Mouse (Mus musculus) CH12.LX (cell line): ENCODE measurements around the gene Eps8l2. TPM values are rescaled to one million over a fixed set of nuclear protein-coding genes. Genes with fewer than 3 reads are reported as not detected.

Experiments used
- DNase-seq: peaks from one replicate; pipeline ENCODE4 v3.0.0-alpha.2; 2013; ENCODE audit errors: extremely low read depth
- H3K27ac ChIP-seq: 2 replicates; pipeline ENCODE4 v1.5.1; 2012; ENCODE audit warnings: low read depth, mild to moderate bottlenecking, control low read depth, moderate library complexity; ENCODE audit not compliant: insufficient read depth
- H3K27me3 ChIP-seq: replicated peaks from 2 replicates; pipeline ENCODE3; 2012; ENCODE audit warnings: inconsistent platforms
- H3K36me3 ChIP-seq, 2 experiments: replicated peaks in 1 of 2; 2 replicates each; pipeline versions ENCODE3 to v1.6.1; 2012; ENCODE audit warnings: inconsistent platforms in 1 of 2, low read length in 1 of 2, mild to moderate bottlenecking in 1 of 2, mixed read lengths in 1 of 2, moderate library complexity in 1 of 2; ENCODE audit not compliant: control insufficient read depth in 1 of 2, insufficient read depth in 1 of 2
- H3K4me1 ChIP-seq, 2 experiments: 2 replicates each; pipeline ENCODE4 v1.6.1; 2012; ENCODE audit warnings: inconsistent platforms in 1 of 2, moderate library complexity in 1 of 2; ENCODE audit not compliant: insufficient read depth in 2 of 2, control insufficient read depth in 1 of 2
- H3K4me2 ChIP-seq: 2 replicates; pipeline ENCODE4 v1.6.1; 2012; ENCODE audit warnings: low read depth, mild to moderate bottlenecking, control low read depth; ENCODE audit not compliant: poor library complexity, insufficient read depth, severe bottlenecking
- H3K4me3 ChIP-seq, 3 experiments: fragments of 150-350 bp in 1 of 3; sonication (generic) in 1 of 3; replicated peaks in 1 of 3; 2 replicates each; pipeline versions ENCODE3 to v1.5.1; 2011 to 2012; ENCODE audit warnings: low read depth in 2 of 3, low read length in 2 of 3, mild to moderate bottlenecking in 2 of 3, moderate library complexity in 2 of 3, control low read depth in 1 of 3, improper control_type of control experiment in 1 of 3, inconsistent platforms in 1 of 3, mixed read lengths in 1 of 3; ENCODE audit not compliant: poor library complexity in 1 of 3
- H3K79me2 ChIP-seq: replicated peaks from 2 replicates; pipeline ENCODE4 v1.6.1; 2012; ENCODE audit warnings: mild to moderate bottlenecking, moderate library complexity; ENCODE audit not compliant: control insufficient read depth, poor library complexity, insufficient read depth, severe bottlenecking; ENCODE audit errors: extremely low read depth
- H3K9ac ChIP-seq: 2 replicates; pipeline ENCODE4 v1.6.1; 2012; ENCODE audit warnings: low read depth, mild to moderate bottlenecking, control low read depth, moderate library complexity; ENCODE audit not compliant: insufficient read depth
- H3K9me3 ChIP-seq: replicated peaks from 2 replicates; pipeline ENCODE3; 2012; ENCODE audit warnings: low read length, inconsistent platforms, mixed read lengths
- BHLHE40 ChIP-seq: IDR thresholded peaks from 2 replicates; pipeline ENCODE4 v1.6.1; 2011; ENCODE audit warnings: mild to moderate bottlenecking, low read depth, low read length, improper control_type of control experiment
- CHD2 ChIP-seq: IDR thresholded peaks from 2 replicates; pipeline ENCODE4 v1.6.1; 2011; ENCODE audit warnings: low read length, improper control_type of control experiment
- CTCF ChIP-seq, 2 experiments: IDR thresholded peaks in 1 of 2; conservative IDR thresholded peaks in 1 of 2; 2 replicates each; pipeline ENCODE4 v1.5.1; 2011 to 2012; ENCODE audit warnings: low read depth in 2 of 2, low read length in 2 of 2, improper control_type of control experiment in 1 of 2, inconsistent platforms in 1 of 2, mild to moderate bottlenecking in 1 of 2, moderate library complexity in 1 of 2
- E2F4 ChIP-seq: IDR thresholded peaks from 2 replicates; pipeline ENCODE4 v1.6.1; 2011; ENCODE audit warnings: low read depth, low read length, improper control_type of control experiment; ENCODE audit not compliant: insufficient replicate concordance
- ELF1 ChIP-seq: IDR thresholded peaks from 2 replicates; pipeline ENCODE4 v1.6.1; 2014; ENCODE audit warnings: low read depth, mild to moderate bottlenecking, inconsistent platforms, low read length, improper control_type of control experiment
- EP300 ChIP-seq: IDR thresholded peaks from 2 replicates; pipeline ENCODE4 v1.6.1; 2011; ENCODE audit warnings: low read length, improper control_type of control experiment
- ETS1 ChIP-seq: conservative IDR thresholded peaks from 2 replicates; pipeline ENCODE4 v1.6.1; 2012; ENCODE audit warnings: low read depth, mild to moderate bottlenecking, inconsistent platforms, low read length, improper control_type of control experiment, moderate library complexity
- GABPA ChIP-seq: IDR thresholded peaks from 2 replicates; pipeline ENCODE4 v1.6.1; 2012; ENCODE audit warnings: low read depth, low read length, improper control_type of control experiment, inconsistent platforms; ENCODE audit not compliant: insufficient replicate concordance
- IRF4 ChIP-seq: IDR thresholded peaks from 2 replicates; pipeline ENCODE4 v1.6.1; 2014; ENCODE audit warnings: low read depth, mild to moderate bottlenecking, inconsistent platforms, low read length, improper control_type of control experiment
- JUN ChIP-seq: IDR thresholded peaks from 2 replicates; pipeline ENCODE4 v1.6.1; 2011; ENCODE audit warnings: low read depth, mild to moderate bottlenecking, low read length, improper control_type of control experiment, moderate library complexity; ENCODE audit not compliant: insufficient read depth
- JUND ChIP-seq: conservative IDR thresholded peaks from 2 replicates; pipeline ENCODE4 v1.6.1; 2011; ENCODE audit warnings: low read depth, low read length, improper control_type of control experiment
- MYC ChIP-seq: IDR thresholded peaks from 2 replicates; pipeline ENCODE4 v1.6.1; 2011; ENCODE audit warnings: low read depth, mild to moderate bottlenecking, improper control_type of control experiment, low read length
- NELFE ChIP-seq: IDR thresholded peaks from 2 replicates; pipeline ENCODE4 v1.6.1; 2011; ENCODE audit warnings: low read depth, low read length, improper control_type of control experiment
- NRF1 ChIP-seq: IDR thresholded peaks from 2 replicates; pipeline ENCODE4 v1.6.1; 2014; ENCODE audit warnings: low read depth, mild to moderate bottlenecking, inconsistent platforms, low read length, improper control_type of control experiment, moderate library complexity
- PAX5 ChIP-seq: IDR thresholded peaks from 2 replicates; pipeline ENCODE4 v1.6.1; 2012; ENCODE audit warnings: low read length, inconsistent platforms, mixed read lengths
- POLR2A ChIP-seq: IDR thresholded peaks from 2 replicates; pipeline ENCODE4 v1.6.1; 2011; ENCODE audit warnings: low read depth, mild to moderate bottlenecking, improper control_type of control experiment, low read length
- RCOR1 ChIP-seq: conservative IDR thresholded peaks from 2 replicates; pipeline ENCODE4 v1.6.1; 2012; ENCODE audit warnings: low read depth, mild to moderate bottlenecking, inconsistent platforms, low read length, improper control_type of control experiment
- SIN3A ChIP-seq: IDR thresholded peaks from 2 replicates; pipeline ENCODE4 v1.6.1; 2012; ENCODE audit warnings: low read length, improper control_type of control experiment, inconsistent platforms
- SMC3 ChIP-seq: IDR thresholded peaks from 2 replicates; pipeline ENCODE4 v1.6.1; 2011; ENCODE audit warnings: low read depth, low read length, improper control_type of control experiment
- TCF12 ChIP-seq: IDR thresholded peaks from 2 replicates; pipeline ENCODE4 v1.6.1; 2014; ENCODE audit warnings: low read depth, mild to moderate bottlenecking, inconsistent platforms, low read length, improper control_type of control experiment
- USF2 ChIP-seq: conservative IDR thresholded peaks from 2 replicates; pipeline ENCODE4 v1.6.1; 2011; ENCODE audit warnings: low read depth, low read length, improper control_type of control experiment
- ZNF384 ChIP-seq: IDR thresholded peaks from 2 replicates; pipeline ENCODE4 v1.6.1; 2012; ENCODE audit warnings: low read depth, low read length, improper control_type of control experiment, inconsistent platforms
- dilution Hi-C: fragments of 300-500 bp; cut with MboI; formaldehyde crosslinking; loops from 2 replicates; pipeline ENCODE4 v1.14.3; 2020; ENCODE audit warnings: low sequenced_read_pairs; ENCODE audit not compliant: extremely low pct_unique_long_range_greater_than_20kb, extremely low pct_ligation_motif_present
- in situ Hi-C: fragments of 300-500 bp; cut with MboI; formaldehyde crosslinking; loops from 3 replicates; pipeline ENCODE4 v1.14.3; 2019; ENCODE audit warnings: low sequenced_read_pairs, low pct_ligation_motif_present, low pct_unique_long_range_greater_than_20kb, mixed read lengths
- polyA plus RNA-seq: library from polyadenylated mRNA; unstranded; fragments of >175 nt; gene quantifications from 2 replicates; pipeline ENCODE4 v1.2.1, GENCODE M21; 2012; ENCODE audit warnings: low read depth; ENCODE audit not compliant: insufficient read length
- total RNA-seq, 2 experiments: library from RNA; depleted of rRNA; stranded (reverse); fragments of 300-350 nt in 1 of 2; fragments of >200 nt in 1 of 2; gene quantifications; 2 replicates each; pipeline ENCODE4 v1.2.3; 2012 to 2014

The Eps8l2 gene
- total and polyA plus RNA-seq, 3 experiments, result 0.51 to 1.1 TPM; not detected in 1

DNA sequence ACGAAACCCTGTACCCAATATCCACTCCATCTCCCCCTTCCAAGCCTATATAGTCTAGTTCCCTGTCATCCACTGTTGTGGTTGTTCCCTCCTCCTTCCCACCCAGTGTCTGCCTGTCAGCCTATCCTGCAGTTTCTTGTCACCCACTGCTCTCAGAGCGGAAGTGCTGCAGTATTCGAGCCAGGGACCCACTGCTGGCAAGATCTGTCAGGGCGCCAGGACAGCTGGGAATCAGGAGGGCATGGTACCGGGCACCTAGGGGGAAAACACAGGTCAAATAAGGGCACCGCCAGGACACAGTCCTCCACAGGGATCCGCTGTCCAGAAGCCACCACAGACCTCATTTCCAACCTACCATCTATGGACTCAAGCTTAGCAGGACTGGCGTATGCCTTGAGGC is 72.0 kb downstream of the Eps8l2 start:
- no peaks in the 10 kb centered on the region for H3K27me3 ChIP-seq
- dilution Hi-C loops, result no loop called here
- in situ Hi-C loops, result loop anchor here (5.0 kb wide), 1 partner anchor 42 kb away; no protein-coding TSS in a partner anchor
- H3K36me3 ChIP-seq, result peaks cover 28 to 46% of the 10 kb centered on the region in 2 experiments
- H3K79me2 ChIP-seq, result no peaks in the 10 kb centered on the region
- no peak overlapping the region for H3K27ac ChIP-seq
- TF ChIP-seq JUND (no peak), BHLHE40 (no peak), SMC3 (no peak), USF2 (no peak), TCF12 (no peak), NRF1 (no peak), SIN3A (no peak), ZNF384 (no peak), ELF1 (no peak), CHD2 (no peak), PAX5 (no peak), RCOR1 (no peak), EP300 (no peak), POLR2A (no peak)
- H3K4me3 ChIP-seq, result no peak overlapping the region
- no peak overlapping the region for H3K4me2 ChIP-seq
- peaks cover 5 to 23% of the 10 kb centered on the region in 2 experiments for H3K4me1 ChIP-seq
- no peak overlapping the region for H3K9ac ChIP-seq
- DNase-seq, result no peak
- H3K9me3 ChIP-seq, result no peaks in the 10 kb centered on the region

DNA sequence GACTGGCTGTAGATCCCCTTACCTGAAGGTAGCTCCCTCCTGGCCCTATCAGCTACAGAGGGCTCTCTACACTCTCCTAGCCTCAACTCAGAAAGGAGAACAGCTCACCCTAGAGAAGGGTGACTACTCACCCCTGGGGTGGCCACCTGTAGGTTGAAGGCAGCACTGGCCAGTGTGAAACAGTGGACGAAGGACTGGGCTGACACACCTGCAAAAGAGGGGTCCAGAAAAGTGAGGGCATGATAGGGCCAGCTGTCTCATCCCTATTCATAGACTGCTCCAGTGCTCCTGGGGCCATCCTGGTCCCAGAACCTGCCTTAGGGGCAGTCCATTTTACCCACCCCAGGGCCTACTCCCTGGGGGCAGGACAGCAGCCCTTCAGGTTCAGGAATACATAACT is 73.0 kb downstream of the Eps8l2 start:
- in situ Hi-C loops (loop anchor here (5.0 kb wide), 1 partner anchor 41 kb away; no protein-coding TSS in a partner anchor), dilution Hi-C loops (no loop called here)
- Histone ChIP-seq H3K36me3 (peaks cover 28 to 42% of the 10 kb centered on the region in 2 experiments), H3K4me3 (no peak overlapping the region), H3K4me1 (peaks cover 5 to 23% of the 10 kb centered on the region in 2 experiments), H3K4me2 (no peak overlapping the region), H3K27me3 (no peaks in the 10 kb centered on the region), H3K27ac (no peak overlapping the region), H3K9me3 (no peaks in the 10 kb centered on the region), H3K9ac (no peak overlapping the region), H3K79me2 (no peaks in the 10 kb centered on the region)
- TF ChIP-seq CTCF (conservative IDR thresholded peaks at IDR 0.05 in 1 of 2, IDR thresholded peaks at IDR 0.05 in 1 of 2; ENCODE audit: low read depth in 2 of 2, low read length in 2 of 2) (no peak), JUND (no peak), SMC3 (no peak), ELF1 (no peak), MYC (no peak), NELFE (no peak), BHLHE40 (no peak), JUN (no peak), GABPA (no peak), ZNF384 (no peak), E2F4 (no peak), POLR2A (no peak), IRF4 (no peak), ETS1 (no peak), SIN3A (no peak)
- DNase-seq, result no peak

Other genes starting within 250 kb of the Eps8l2 start
Only the 20 nearest of the 28 such genes appear.
- gene Lmntd2, start 124.8 kb upstream of the Eps8l2 start, total RNA-seq (2012; rRNA removed), result 0.50 and 1.1 TPM in 2 replicates
- gene Lmntd2, start 124.8 kb upstream of the Eps8l2 start, total RNA-seq (2014; rRNA removed), result 0.55 and 0.97 TPM in 2 replicates
- gene Lmntd2, start 124.8 kb upstream of the Eps8l2 start, polyA plus RNA-seq, result 0.85 and 0.89 TPM in 2 replicates
- 9.4 and 11.6 TPM in 2 replicates for gene Rassf7, start 123.0 kb upstream of the Eps8l2 start, total RNA-seq (2012; rRNA removed)
- gene Rassf7, start 123.0 kb upstream of the Eps8l2 start, total RNA-seq (2014; rRNA removed), result 6.7 and 8.1 TPM in 2 replicates
- gene Rassf7, start 123.0 kb upstream of the Eps8l2 start, polyA plus RNA-seq, result 4.1 and 4.6 TPM in 2 replicates
- 51.7 and 52.5 TPM in 2 replicates for gene Phrf1, start 110.1 kb upstream of the Eps8l2 start, total RNA-seq (2012; rRNA removed)
- gene Phrf1, start 110.1 kb upstream of the Eps8l2 start, total RNA-seq (2014; rRNA removed), result 21.8 and 22.4 TPM in 2 replicates
- gene Phrf1, start 110.1 kb upstream of the Eps8l2 start, polyA plus RNA-seq, result 59.2 and 67.0 TPM in 2 replicates
- gene Irf7, start 72.4 kb upstream of the Eps8l2 start, total RNA-seq (2012; rRNA removed), result 11.2 and 26.2 TPM in 2 replicates
- gene Irf7, start 72.4 kb upstream of the Eps8l2 start, total RNA-seq (2014; rRNA removed), result 10.1 and 10.5 TPM in 2 replicates
- 6.5 and 7.7 TPM in 2 replicates for gene Irf7, start 72.4 kb upstream of the Eps8l2 start, polyA plus RNA-seq
- gene Cdhr5, start 62.1 kb upstream of the Eps8l2 start, total RNA-seq (2012; rRNA removed), result 1.0 and 1.9 TPM in 2 replicates
- 0.31 and 0.35 TPM in 2 replicates for gene Cdhr5, start 62.1 kb upstream of the Eps8l2 start, total RNA-seq (2014; rRNA removed)
- gene Cdhr5, start 62.1 kb upstream of the Eps8l2 start, polyA plus RNA-seq, result 3.3 and 3.9 TPM in 2 replicates
- not detected in 2 replicates for gene Sct, start 59.7 kb upstream of the Eps8l2 start, total RNA-seq (2012; rRNA removed)
- gene Sct, start 59.7 kb upstream of the Eps8l2 start, total RNA-seq (2014; rRNA removed), result not detected in 2 replicates
- gene Sct, start 59.7 kb upstream of the Eps8l2 start, polyA plus RNA-seq, result 0.49 TPM in 1 of 2 replicates, not detected in the other
- gene Drd4, start 46.9 kb upstream of the Eps8l2 start, total RNA-seq (2012; rRNA removed), result not detected in 2 replicates
- not detected in 2 replicates for gene Drd4, start 46.9 kb upstream of the Eps8l2 start, total RNA-seq (2014; rRNA removed)
- not detected in 2 replicates for gene Drd4, start 46.9 kb upstream of the Eps8l2 start, polyA plus RNA-seq
- gene Deaf1, start 11.2 kb upstream of the Eps8l2 start, total RNA-seq (2012; rRNA removed), result 10.0 and 10.7 TPM in 2 replicates
- 3.5 and 5.7 TPM in 2 replicates for gene Deaf1, start 11.2 kb upstream of the Eps8l2 start, total RNA-seq (2014; rRNA removed)
- 31.6 and 37.7 TPM in 2 replicates for gene Deaf1, start 11.2 kb upstream of the Eps8l2 start, polyA plus RNA-seq
- 7.4 and 8.5 TPM in 2 replicates for gene Tmem80, start 11.1 kb upstream of the Eps8l2 start, total RNA-seq (2012; rRNA removed)
- gene Tmem80, start 11.1 kb upstream of the Eps8l2 start, total RNA-seq (2014; rRNA removed), result 6.4 and 8.3 TPM in 2 replicates
- gene Tmem80, start 11.1 kb upstream of the Eps8l2 start, polyA plus RNA-seq, result 8.2 and 9.9 TPM in 2 replicates
- 188 and 205 TPM in 2 replicates for gene Taldo1, start 53.3 kb downstream of the Eps8l2 start, total RNA-seq (2012; rRNA removed)
- gene Taldo1, start 53.3 kb downstream of the Eps8l2 start, total RNA-seq (2014; rRNA removed), result 228 and 237 TPM in 2 replicates
- 124 and 129 TPM in 2 replicates for gene Taldo1, start 53.3 kb downstream of the Eps8l2 start, polyA plus RNA-seq
- gene Gatd1, start 75.3 kb downstream of the Eps8l2 start, total RNA-seq (2012; rRNA removed), result 23.9 and 29.6 TPM in 2 replicates
- gene Gatd1, start 75.3 kb downstream of the Eps8l2 start, total RNA-seq (2014; rRNA removed), result 26.4 and 31.4 TPM in 2 replicates
- gene Gatd1, start 75.3 kb downstream of the Eps8l2 start, polyA plus RNA-seq, result 17.6 and 21.2 TPM in 2 replicates
- not detected in 2 replicates for gene Cend1, start 90.6 kb downstream of the Eps8l2 start, total RNA-seq (2012; rRNA removed)
- not detected in 2 replicates for gene Cend1, start 90.6 kb downstream of the Eps8l2 start, total RNA-seq (2014; rRNA removed)
- not detected in 2 replicates for gene Cend1, start 90.6 kb downstream of the Eps8l2 start, polyA plus RNA-seq
- 16.1 and 20.8 TPM in 2 replicates for gene Slc25a22, start 99.0 kb downstream of the Eps8l2 start, total RNA-seq (2012; rRNA removed)
- 6.1 and 6.5 TPM in 2 replicates for gene Slc25a22, start 99.0 kb downstream of the Eps8l2 start, total RNA-seq (2014; rRNA removed)
- gene Slc25a22, start 99.0 kb downstream of the Eps8l2 start, polyA plus RNA-seq, result 31.5 and 32.1 TPM in 2 replicates
- 7.8 and 9.6 TPM in 2 replicates for gene Pidd1, start 105.1 kb downstream of the Eps8l2 start, total RNA-seq (2012; rRNA removed)
- 5.1 and 5.8 TPM in 2 replicates for gene Pidd1, start 105.1 kb downstream of the Eps8l2 start, total RNA-seq (2014; rRNA removed)
- 21.4 and 24.9 TPM in 2 replicates for gene Pidd1, start 105.1 kb downstream of the Eps8l2 start, polyA plus RNA-seq
- gene Rplp2, start 108.5 kb downstream of the Eps8l2 start, total RNA-seq (2012; rRNA removed), result 3,147 and 3,416 TPM in 2 replicates
- gene Rplp2, start 108.5 kb downstream of the Eps8l2 start, total RNA-seq (2014; rRNA removed), result 791 and 892 TPM in 2 replicates
- 2,025 and 2,969 TPM in 2 replicates for gene Rplp2, start 108.5 kb downstream of the Eps8l2 start, polyA plus RNA-seq
- 8.9 and 11.7 TPM in 2 replicates for gene Pnpla2, start 116.3 kb downstream of the Eps8l2 start, total RNA-seq (2012; rRNA removed)
- gene Pnpla2, start 116.3 kb downstream of the Eps8l2 start, total RNA-seq (2014; rRNA removed), result 1.5 and 2.8 TPM in 2 replicates
- 25.3 and 29.6 TPM in 2 replicates for gene Pnpla2, start 116.3 kb downstream of the Eps8l2 start, polyA plus RNA-seq
- gene Cracr2b, start 122.2 kb downstream of the Eps8l2 start, total RNA-seq (2012; rRNA removed), result not detected in 2 replicates
- gene Cracr2b, start 122.2 kb downstream of the Eps8l2 start, total RNA-seq (2014; rRNA removed), result not detected in 2 replicates
- not detected in 2 replicates for gene Cracr2b, start 122.2 kb downstream of the Eps8l2 start, polyA plus RNA-seq
- 14.9 and 15.0 TPM in 2 replicates for gene Cd151, start 128.5 kb downstream of the Eps8l2 start, total RNA-seq (2012; rRNA removed)
- 10.1 and 10.6 TPM in 2 replicates for gene Cd151, start 128.5 kb downstream of the Eps8l2 start, total RNA-seq (2014; rRNA removed)
- gene Cd151, start 128.5 kb downstream of the Eps8l2 start, polyA plus RNA-seq, result 13.5 and 21.1 TPM in 2 replicates
- 82.3 and 109 TPM in 2 replicates for gene Polr2l, start 136.3 kb downstream of the Eps8l2 start, total RNA-seq (2012; rRNA removed)
- 35.7 and 37.1 TPM in 2 replicates for gene Polr2l, start 136.3 kb downstream of the Eps8l2 start, total RNA-seq (2014; rRNA removed)
- gene Polr2l, start 136.3 kb downstream of the Eps8l2 start, polyA plus RNA-seq, result 57.5 and 64.8 TPM in 2 replicates
- gene Tspan4, start 136.4 kb downstream of the Eps8l2 start, total RNA-seq (2012; rRNA removed), result 28.9 and 30.0 TPM in 2 replicates
- 23.8 and 28.4 TPM in 2 replicates for gene Tspan4, start 136.4 kb downstream of the Eps8l2 start, total RNA-seq (2014; rRNA removed)
- gene Tspan4, start 136.4 kb downstream of the Eps8l2 start, polyA plus RNA-seq, result 20.3 and 21.2 TPM in 2 replicates